1 mouse cellular context compared by ENCODE assay signal in genomic region chr19:18638949-18639348, GRCm38 (mm10).
TF ChIP-seq lines count a peak whose summit lies in the region.

No protein-coding gene starts in this region.

TF ChIP-seq in CH12.LX, 34 proteins besides CTCF, POLR2A, EP300 and RAD21 (continued from another document):
- TF ChIP-seq CHD2 (IDR thresholded peaks at IDR 0.05; ENCODE audit: low read length) (peak; percentile 69), SMC3 (IDR thresholded peaks at IDR 0.05; ENCODE audit: low read depth, low read length) (no peak), UBTF (IDR thresholded peaks at IDR 0.05; ENCODE audit: low read depth, low read length) (no peak), ZNF384 (IDR thresholded peaks at IDR 0.05; ENCODE audit: low read depth, low read length) (no peak), NELFE (IDR thresholded peaks at IDR 0.05; ENCODE audit: low read depth, low read length) (0 out of 2 replicates have a peak, but pooled peaks have one; percentile 34), MAX (IDR thresholded peaks at IDR 0.05; ENCODE audit: low read length) (peak; percentile 17; the same call in 1 of the 2 replicates), MAFK (IDR thresholded peaks at IDR 0.05; ENCODE audit: insufficient replicate concordance, low read length) (0 out of 2 replicates have a peak, but pooled peaks have one; percentile 39), CHD1 (IDR thresholded peaks at IDR 0.05; ENCODE audit: low read depth, low read length) (no peak; the same call in 1 of the 2 replicates), USF1 (IDR thresholded peaks at IDR 0.05; ENCODE audit: low read depth, low read length) (no peak), E2F4 (IDR thresholded peaks at IDR 0.05; ENCODE audit: insufficient replicate concordance, low read depth, low read length) (no peak), ETS1 (conservative IDR thresholded peaks at IDR 0.05; ENCODE audit: low read depth, low read length) (peak; percentile 60; the same call in 1 of the 2 replicates), TCF12 (IDR thresholded peaks at IDR 0.05; ENCODE audit: low read depth, low read length) (peak; percentile 83), JUND (conservative IDR thresholded peaks at IDR 0.05; ENCODE audit: low read depth, low read length) (peak; percentile 75), NRF1 (IDR thresholded peaks at IDR 0.05; ENCODE audit: low read depth, low read length) (no peak), JUN (IDR thresholded peaks at IDR 0.05; ENCODE audit: insufficient read depth, low read depth, low read length) (peak; percentile 55), ZKSCAN1 (IDR thresholded peaks at IDR 0.05; ENCODE audit: borderline replicate concordance, low read depth, low read length) (no peak), ZMIZ1 (IDR thresholded peaks at IDR 0.05; ENCODE audit: low read depth, low read length) (peak; percentile 27; the same call in 1 of the 2 replicates), PAX5 (IDR thresholded peaks at IDR 0.05; ENCODE audit: low read length) (no peak), ELF1 (IDR thresholded peaks at IDR 0.05; ENCODE audit: low read depth, low read length) (no peak; the same call in 1 of the 2 replicates), HCFC1 (IDR thresholded peaks at IDR 0.05; ENCODE audit: low read depth, low read length) (no peak)
